Mouse (Mus musculus): ENCODE data around the gene Sf3b2. TPM values are rescaled to one million over a fixed set of nuclear protein-coding genes. Genes with fewer than 3 reads are reported as not detected.

Gene Sf3b2
- polyA plus RNA-seq, 1 experiment: 151 TPM

- no peak for TF ChIP-seq CTCF (IDR thresholded peaks at IDR 0.05; ENCODE audit: extremely low read depth, insufficient read depth, low read length)
- no peak for TF ChIP-seq POLR2A (IDR thresholded peaks at IDR 0.05; ENCODE audit: extremely low read depth, insufficient read depth, low read length)
- Histone ChIP-seq H3K4me3 (ENCODE audit: insufficient read depth, low read length) (no peak overlapping the region), H3K4me1 (ENCODE audit: control insufficient read depth, insufficient read depth, low read length) (peaks cover 3% of the 10 kb centered on the region; the same call in 1 of the 2 replicates), H3K27ac (ENCODE audit: insufficient read depth, low read length) (no peak overlapping the region)
Measured at GRCm38 (mm10) chr19:5276531-5276930, 18.7 kb downstream of the Sf3b2 start.

- H3K4me1 ChIP-seq (ENCODE audit: control insufficient read depth, insufficient read depth, low read length): peaks cover 5% of the 10 kb centered on the region; the same call in 1 of the 2 replicates
- TF ChIP-seq CTCF (IDR thresholded peaks at IDR 0.05; ENCODE audit: extremely low read depth, insufficient read depth, low read length): no peak
- no peak for TF ChIP-seq POLR2A (IDR thresholded peaks at IDR 0.05; ENCODE audit: extremely low read depth, insufficient read depth, low read length)
- H3K4me3 ChIP-seq (ENCODE audit: insufficient read depth, low read length): no peak overlapping the region
- no peak overlapping the region for H3K27ac ChIP-seq (ENCODE audit: insufficient read depth, low read length)
Measured at GRCm38 (mm10) chr19:5275736-5276135, 19.5 kb downstream of the Sf3b2 start.

GRCm38 (mm10) chr19:5274641-5275040 lies 20.6 kb downstream of the Sf3b2 start:
- TF ChIP-seq POLR2A (IDR thresholded peaks at IDR 0.05; ENCODE audit: extremely low read depth, insufficient read depth, low read length) (no peak), CTCF (IDR thresholded peaks at IDR 0.05; ENCODE audit: extremely low read depth, insufficient read depth, low read length) (no peak)
- Histone ChIP-seq H3K27ac (ENCODE audit: insufficient read depth, low read length) (peak overlapping the region; percentile 93; the same call in 1 of the 2 replicates), H3K4me1 (ENCODE audit: control insufficient read depth, insufficient read depth, low read length) (peaks cover 6% of the 10 kb centered on the region; the same call in 1 of the 2 replicates), H3K4me3 (ENCODE audit: insufficient read depth, low read length) (no peak overlapping the region)

GRCm38 (mm10) chr19:5273916-5274315 lies 21.3 kb downstream of the Sf3b2 start:
- no peak for TF ChIP-seq CTCF (IDR thresholded peaks at IDR 0.05; ENCODE audit: extremely low read depth, insufficient read depth, low read length)
- TF ChIP-seq POLR2A (IDR thresholded peaks at IDR 0.05; ENCODE audit: extremely low read depth, insufficient read depth, low read length): no peak
- Histone ChIP-seq H3K27ac (ENCODE audit: insufficient read depth, low read length) (peak overlapping the region; percentile 93), H3K4me1 (ENCODE audit: control insufficient read depth, insufficient read depth, low read length) (peaks cover 8% of the 10 kb centered on the region; the same call in 1 of the 2 replicates), H3K4me3 (ENCODE audit: insufficient read depth, low read length) (no peak overlapping the region; the same call in 1 of the 2 replicates)

- H3K4me3 ChIP-seq (ENCODE audit: insufficient read depth, low read length): peak within 1 kb of the TSS; percentile 99
- peaks cover 10% of the 10 kb centered on the region; the same call in 1 of the 2 replicates for H3K4me1 ChIP-seq (ENCODE audit: control insufficient read depth, insufficient read depth, low read length)
- TF ChIP-seq POLR2A (IDR thresholded peaks at IDR 0.05; ENCODE audit: extremely low read depth, insufficient read depth, low read length) (peak; percentile 61; the same call in 1 of the 2 replicates), CTCF (IDR thresholded peaks at IDR 0.05; ENCODE audit: extremely low read depth, insufficient read depth, low read length) (no peak)
- H3K27ac ChIP-seq (ENCODE audit: insufficient read depth, low read length): peak within 1 kb of the TSS; percentile 96
Measured at GRCm38 (mm10) chr19:5272801-5273733, 22.2 kb downstream of the Sf3b2 start, which contains the start of gene Pacs1. Pacs1 (minus strand) TSS chr19:5273119.

- Histone ChIP-seq H3K4me3 (ENCODE audit: insufficient read depth, low read length) (peak overlapping the region; percentile 99), H3K27ac (ENCODE audit: insufficient read depth, low read length) (peak overlapping the region; percentile 86), H3K4me1 (ENCODE audit: control insufficient read depth, insufficient read depth, low read length) (peaks cover 10% of the 10 kb centered on the region; the same call in 1 of the 2 replicates)
- TF ChIP-seq CTCF (IDR thresholded peaks at IDR 0.05; ENCODE audit: extremely low read depth, insufficient read depth, low read length) (no peak), POLR2A (IDR thresholded peaks at IDR 0.05; ENCODE audit: extremely low read depth, insufficient read depth, low read length) (no peak)
Measured at GRCm38 (mm10) chr19:5272326-5272795, 22.9 kb downstream of the Sf3b2 start.

GRCm38 (mm10) chr19:5271430-5271829 lies 23.8 kb downstream of the Sf3b2 start:
- H3K4me3 ChIP-seq (ENCODE audit: insufficient read depth, low read length): peak overlapping the region; percentile 99; the same call in 1 of the 2 replicates
- TF ChIP-seq POLR2A (IDR thresholded peaks at IDR 0.05; ENCODE audit: extremely low read depth, insufficient read depth, low read length) (no peak), CTCF (IDR thresholded peaks at IDR 0.05; ENCODE audit: extremely low read depth, insufficient read depth, low read length) (no peak)
- H3K27ac ChIP-seq (ENCODE audit: insufficient read depth, low read length): no peak overlapping the region
- H3K4me1 ChIP-seq (ENCODE audit: control insufficient read depth, insufficient read depth, low read length): peaks cover 10% of the 10 kb centered on the region; the same call in 1 of the 2 replicates

- Histone ChIP-seq H3K4me1 (ENCODE audit: control insufficient read depth, insufficient read depth, low read length) (peaks cover 10% of the 10 kb centered on the region; the same call in 1 of the 2 replicates), H3K4me3 (ENCODE audit: insufficient read depth, low read length) (no peak overlapping the region)
- TF ChIP-seq CTCF (IDR thresholded peaks at IDR 0.05; ENCODE audit: extremely low read depth, insufficient read depth, low read length): no peak
- no peak for TF ChIP-seq POLR2A (IDR thresholded peaks at IDR 0.05; ENCODE audit: extremely low read depth, insufficient read depth, low read length)
Measured at GRCm38 (mm10) chr19:5269392-5269791, 25.9 kb downstream of the Sf3b2 start.

GRCm38 (mm10) chr19:5268875-5269274 lies 26.4 kb downstream of the Sf3b2 start:
- TF ChIP-seq CTCF (IDR thresholded peaks at IDR 0.05; ENCODE audit: extremely low read depth, insufficient read depth, low read length) (no peak), POLR2A (IDR thresholded peaks at IDR 0.05; ENCODE audit: extremely low read depth, insufficient read depth, low read length) (no peak)

More at GRCm38 (mm10) chr19:5269392-5269791, 25.9 kb downstream of the Sf3b2 start:
- no peak overlapping the region for H3K27ac ChIP-seq (ENCODE audit: insufficient read depth, low read length)

More at GRCm38 (mm10) chr19:5268875-5269274, 26.4 kb downstream of the Sf3b2 start:
- Histone ChIP-seq H3K4me3 (ENCODE audit: insufficient read depth, low read length) (no peak overlapping the region), H3K27ac (ENCODE audit: insufficient read depth, low read length) (no peak overlapping the region), H3K4me1 (ENCODE audit: control insufficient read depth, insufficient read depth, low read length) (peaks cover 9% of the 10 kb centered on the region; the same call in 1 of the 2 replicates)
